Mouse (Mus musculus) frontal cortex, postnatal 36 days (tissue): ENCODE measurements around the gene Rabgap1l.

Experiments
- DNase-seq, 2 experiments: peaks; one replicate each; pipeline ENCODE4 v3.0.0; 2022; ENCODE audit warnings: low spot score in 2 of 2

Gene Rabgap1l

DNA sequence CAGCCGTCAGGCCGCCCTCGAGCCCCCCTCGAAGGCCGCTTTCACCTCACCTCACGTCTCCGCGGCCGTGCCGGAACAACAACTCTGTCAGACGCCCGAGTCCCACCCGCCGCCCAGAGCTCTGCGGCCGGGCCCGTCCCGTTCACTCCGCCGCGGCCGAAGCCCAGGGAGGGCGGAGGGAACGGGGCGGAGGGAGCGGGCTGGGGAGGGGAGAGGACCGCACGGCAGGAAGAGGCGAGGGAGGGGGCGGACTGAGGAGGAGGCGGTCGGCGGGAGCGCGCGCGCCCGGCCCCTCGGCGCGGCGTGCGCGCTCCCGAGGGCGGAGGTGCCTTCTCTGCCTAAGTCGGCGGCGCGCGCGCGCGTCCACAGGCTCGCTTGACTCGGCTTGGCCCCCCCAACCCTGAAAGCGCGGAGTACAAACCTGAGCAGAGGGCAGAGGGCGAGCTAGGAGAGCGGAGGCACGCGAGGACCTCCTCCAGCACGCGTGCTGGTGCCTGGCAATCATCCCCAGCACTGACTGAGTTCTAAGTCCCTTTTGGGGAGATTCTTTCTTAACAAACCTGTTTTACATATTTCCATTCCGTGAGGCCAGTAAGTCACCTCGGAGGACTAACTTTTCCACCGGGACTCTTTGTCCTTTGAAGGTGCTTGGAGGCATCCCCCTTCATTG is at the start of gene Rabgap1l:
TSS of gene Rabgap1l (minus strand) at position 526 of the 670 bp plus-strand sequence.
- peak; percentile 54 to 69 for DNase-seq

GRCm38 (mm10) chr1:160842567-160842966 is 49.6 kb upstream of the Rabgap1l start:
- DNase-seq: no peak

DNA sequence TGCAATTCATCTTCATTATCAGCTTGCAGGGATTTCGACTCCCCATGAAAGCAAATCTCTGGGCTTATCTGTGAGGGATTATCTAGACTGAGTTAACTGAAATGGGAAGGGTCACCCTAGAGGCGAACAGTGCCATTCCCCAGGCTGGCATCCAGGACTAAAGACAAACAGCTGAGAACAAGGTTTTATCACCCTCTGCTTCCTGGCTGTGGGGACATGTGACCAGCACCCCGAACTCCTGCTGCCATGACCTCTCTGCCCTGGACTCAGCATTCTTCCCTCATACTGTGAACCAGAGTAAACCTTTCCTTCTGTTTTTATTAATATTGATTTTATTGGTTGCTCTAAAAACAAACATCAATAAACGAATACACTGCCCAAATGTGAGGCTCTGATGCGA is 47.6 kb upstream of the Rabgap1l start:
- no peak for DNase-seq

GRCm38 (mm10) chr1:160839095-160839494 is 46.1 kb upstream of the Rabgap1l start:
- no peak for DNase-seq

GRCm38 (mm10) chr1:160834446-160834845 is 41.4 kb upstream of the Rabgap1l start:
- DNase-seq: no peak

GRCm38 (mm10) chr1:160832267-160833021 is 39.4 kb upstream of the Rabgap1l start:
- DNase-seq: no peak

GRCm38 (mm10) chr1:160830608-160831498 is 37.8 kb upstream of the Rabgap1l start:
- no peak for DNase-seq

- DNase-seq: no peak
Measured at GRCm38 (mm10) chr1:160825441-160825856, 32.4 kb upstream of the Rabgap1l start.

DNA sequence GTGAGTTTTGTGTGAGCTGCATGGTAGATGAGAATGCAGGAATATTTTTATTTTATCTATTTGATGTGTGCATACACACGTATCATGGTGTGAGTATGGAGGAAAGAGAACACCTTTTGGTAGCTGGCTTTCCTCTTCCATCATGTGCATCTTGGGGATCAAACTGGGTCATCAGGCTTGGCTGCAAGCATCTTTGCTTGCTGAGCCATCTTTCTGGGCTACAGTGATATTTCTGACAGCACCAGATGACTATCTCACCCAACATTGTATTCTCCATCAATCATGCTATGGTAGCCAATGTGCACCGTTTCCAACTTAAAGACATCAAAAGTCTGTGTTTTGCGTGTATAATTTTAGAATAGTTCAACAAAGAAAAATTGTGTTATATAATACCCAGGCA is 30.6 kb upstream of the Rabgap1l start:
- DNase-seq: no peak

- DNase-seq: no peak
Measured at GRCm38 (mm10) chr1:160814198-160814597, 21.2 kb upstream of the Rabgap1l start.

DNA sequence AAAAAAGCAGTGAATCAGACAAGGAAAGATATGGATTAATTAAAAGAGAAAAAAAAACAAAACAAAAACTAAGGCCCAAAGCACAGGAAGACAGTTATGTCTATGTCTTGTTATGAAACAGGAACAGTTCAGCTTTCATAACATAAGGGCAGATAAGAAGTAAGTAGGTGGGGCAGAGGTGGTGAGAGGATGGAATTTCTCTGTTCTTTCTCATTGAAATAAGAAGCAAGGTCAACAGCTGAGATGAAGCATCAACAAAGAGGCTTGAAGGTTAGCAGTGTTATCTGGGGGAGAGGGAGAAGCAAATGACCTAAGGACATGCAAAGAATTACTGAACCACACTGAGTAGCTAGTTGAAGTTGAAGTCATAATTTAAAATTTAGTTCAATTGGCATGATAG is 19.4 kb upstream of the Rabgap1l start:
- DNase-seq: no peak

GRCm38 (mm10) chr1:160811930-160812329 is 18.9 kb upstream of the Rabgap1l start:
- DNase-seq: no peak

DNA sequence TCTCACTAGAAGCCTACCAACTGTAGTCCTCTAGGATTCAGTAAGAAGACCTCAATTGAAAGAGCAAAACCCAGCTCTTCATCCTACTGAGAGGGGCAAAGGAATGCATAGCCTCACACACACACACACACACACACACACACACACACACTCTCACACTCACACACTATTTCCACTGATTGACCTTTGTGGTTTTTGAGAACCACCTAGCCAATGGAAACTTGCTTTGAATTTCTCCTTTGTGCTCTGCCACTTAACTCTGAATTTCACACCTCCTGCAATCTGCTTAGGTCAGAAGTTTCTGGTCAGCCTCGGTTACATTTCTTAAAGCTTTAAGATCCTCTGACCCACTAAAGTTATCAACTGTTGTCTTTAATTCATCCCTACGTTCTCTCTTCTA is 12.3 kb upstream of the Rabgap1l start:
- no peak for DNase-seq

- DNase-seq: peak; percentile 24 to 62
Measured at GRCm38 (mm10) chr1:160799972-160800371, 7.0 kb upstream of the Rabgap1l start.

- DNase-seq: no peak
Measured at GRCm38 (mm10) chr1:160795016-160795415, 2.0 kb upstream of the Rabgap1l start.

GRCm38 (mm10) chr1:160793791-160794757 is 1.1 kb upstream of the Rabgap1l start:
- no peak for DNase-seq

DNA sequence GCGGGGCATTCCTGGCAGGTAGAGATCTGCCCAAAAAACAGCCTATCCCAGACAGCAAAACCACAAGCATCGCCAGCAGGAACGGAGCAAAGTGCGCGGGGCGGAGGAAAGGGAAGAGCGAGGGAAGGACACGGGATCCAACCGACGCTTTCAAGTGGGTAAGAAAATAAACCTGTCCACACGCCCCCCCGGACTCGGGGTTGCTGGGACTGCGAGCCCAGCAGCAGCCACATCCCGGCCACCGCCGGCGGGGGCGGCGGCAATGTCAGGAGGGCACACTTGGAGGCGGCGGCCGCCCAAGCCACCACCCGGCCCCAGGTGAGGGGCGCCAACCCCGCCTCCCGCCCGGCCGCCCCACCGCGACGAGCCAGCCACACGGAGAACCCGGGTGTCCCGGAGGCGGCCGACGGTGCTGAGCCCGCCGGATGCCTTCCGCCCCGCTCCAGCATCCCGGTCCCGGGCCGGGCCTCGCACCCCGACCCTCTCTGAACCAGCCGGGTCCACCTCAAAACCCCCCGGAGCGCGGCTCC is 790 bp downstream of the Rabgap1l start:
- peak; percentile 24 to 29 for DNase-seq

DNA sequence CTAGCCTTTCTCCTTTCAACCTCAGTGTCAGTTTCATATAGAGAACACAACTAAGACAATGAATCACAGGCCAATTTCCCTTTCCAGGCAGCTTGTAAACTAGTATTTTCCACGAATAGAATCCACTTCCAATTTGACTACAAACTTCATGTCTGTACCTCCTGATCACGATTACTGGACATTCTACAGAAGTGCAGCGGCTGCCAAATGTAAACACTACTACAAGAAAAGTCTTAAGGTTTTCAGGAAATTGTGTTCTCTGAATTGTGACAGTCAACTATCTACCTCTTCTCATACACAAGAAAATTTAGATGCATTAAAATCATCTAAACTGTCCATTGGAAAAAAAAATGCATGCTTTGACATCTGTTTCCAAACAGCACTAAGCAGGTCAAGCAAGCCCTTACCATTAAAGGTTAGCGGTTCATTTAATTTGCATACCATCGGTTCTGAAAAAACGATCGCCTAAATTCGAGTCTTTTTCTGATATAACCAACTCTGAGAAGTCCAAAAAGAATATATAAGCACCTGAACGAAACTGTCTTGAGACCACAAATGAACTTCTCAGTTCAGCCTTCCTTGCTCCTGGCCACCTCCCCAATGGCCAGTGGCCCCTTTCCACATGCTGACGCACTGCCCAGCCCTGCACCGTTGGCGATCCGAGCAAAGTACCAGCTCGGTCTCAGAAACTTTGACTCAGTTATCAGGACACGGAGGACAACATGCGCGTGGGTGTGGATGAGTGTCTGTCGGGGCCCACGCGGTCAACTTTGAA is 1.4 kb downstream of the Rabgap1l start:
- no peak for DNase-seq

DNA sequence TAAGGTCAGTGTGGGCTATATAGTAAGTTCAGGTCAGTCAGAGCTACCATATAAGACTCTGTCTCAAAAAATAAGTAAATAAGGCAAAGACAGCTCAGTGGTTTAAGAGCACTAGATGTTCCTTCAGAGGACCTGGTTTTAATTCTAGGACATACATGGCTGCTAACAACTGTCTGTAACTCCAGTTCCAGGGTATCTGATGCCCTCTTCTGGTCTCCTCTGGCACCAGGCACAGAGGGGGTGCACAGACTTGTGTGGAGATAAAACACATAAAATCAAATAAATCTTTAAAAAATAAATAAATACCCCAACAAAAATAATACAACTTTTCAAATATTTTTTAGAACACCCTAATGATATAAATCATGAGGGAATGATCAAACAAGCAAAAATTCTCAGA is 2.4 kb downstream of the Rabgap1l start:
- no peak for DNase-seq

- DNase-seq: no peak
Measured at GRCm38 (mm10) chr1:160789876-160790275, 3.1 kb downstream of the Rabgap1l start.
